Mouse (Mus musculus): ENCODE results near the gene Plppr1. TPM values are rescaled to one million over a fixed set of nuclear protein-coding genes. Genes with fewer than 3 reads are reported as not detected.

Gene Plppr1
- polyA plus RNA-seq, 1 experiment, result 0.51 TPM

DNA sequence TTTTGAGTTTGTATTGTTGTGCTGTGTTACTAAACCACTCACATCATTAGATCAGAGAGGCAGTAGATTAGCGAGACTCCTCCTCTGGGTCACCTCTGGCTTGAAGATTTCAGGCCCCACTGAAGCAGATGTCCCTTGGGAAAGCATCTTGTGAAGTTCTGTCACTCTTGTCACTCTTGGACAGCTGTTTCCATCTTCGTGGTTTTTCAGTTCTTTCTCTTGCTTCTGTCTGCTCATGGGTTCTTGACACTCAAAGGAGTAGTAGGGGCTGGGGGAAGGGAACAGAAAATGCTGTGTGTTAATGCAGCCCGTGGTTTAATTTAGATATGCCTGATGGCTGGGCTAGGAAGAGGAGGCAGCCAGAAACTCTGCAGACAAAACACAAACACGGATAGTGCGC is 108.0 kb downstream of the Plppr1 start:
- TF ChIP-seq CTCF (IDR thresholded peaks at IDR 0.05; ENCODE audit: borderline replicate concordance, insufficient read depth, low read length) (no peak), POLR2A (IDR thresholded peaks at IDR 0.05; ENCODE audit: low read depth, low read length) (no peak)

DNA sequence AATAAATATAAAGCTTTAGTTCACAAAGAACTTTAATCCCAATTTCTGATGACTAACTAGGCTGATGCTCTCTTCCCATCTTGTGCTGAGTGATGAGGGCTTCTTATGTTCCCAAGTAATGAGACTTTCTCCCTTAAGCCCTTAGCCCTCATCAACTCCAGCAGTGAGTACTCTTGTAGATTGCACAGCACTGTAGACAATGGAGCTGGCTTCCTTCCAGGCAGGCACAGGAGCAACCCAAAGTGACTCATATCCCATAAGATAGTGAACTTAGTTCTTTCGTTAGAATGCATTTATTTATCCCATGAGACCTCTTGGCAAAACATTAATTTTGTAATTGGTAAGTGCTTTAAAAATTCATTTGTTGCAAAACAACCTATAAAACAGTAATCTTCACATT is 110.4 kb downstream of the Plppr1 start:
- TF ChIP-seq CTCF (IDR thresholded peaks at IDR 0.05; ENCODE audit: borderline replicate concordance, insufficient read depth, low read length) (no peak), POLR2A (IDR thresholded peaks at IDR 0.05; ENCODE audit: low read depth, low read length) (no peak)
- Histone ChIP-seq H3K4me1 (ENCODE audit: control insufficient read depth, insufficient read depth, low read length) (no peaks in the 10 kb centered on the region), H3K27ac (ENCODE audit: insufficient read depth, low read length) (no peak overlapping the region), H3K4me3 (ENCODE audit: insufficient read depth, low read length) (no peak overlapping the region)

More for the DNA sequence above, 108.0 kb downstream of the Plppr1 start:
- H3K27ac ChIP-seq (ENCODE audit: insufficient read depth, low read length), result no peak overlapping the region
- H3K4me3 ChIP-seq (ENCODE audit: insufficient read depth, low read length), result no peak overlapping the region
- no peaks in the 10 kb centered on the region for H3K4me1 ChIP-seq (ENCODE audit: control insufficient read depth, insufficient read depth, low read length)

DNA sequence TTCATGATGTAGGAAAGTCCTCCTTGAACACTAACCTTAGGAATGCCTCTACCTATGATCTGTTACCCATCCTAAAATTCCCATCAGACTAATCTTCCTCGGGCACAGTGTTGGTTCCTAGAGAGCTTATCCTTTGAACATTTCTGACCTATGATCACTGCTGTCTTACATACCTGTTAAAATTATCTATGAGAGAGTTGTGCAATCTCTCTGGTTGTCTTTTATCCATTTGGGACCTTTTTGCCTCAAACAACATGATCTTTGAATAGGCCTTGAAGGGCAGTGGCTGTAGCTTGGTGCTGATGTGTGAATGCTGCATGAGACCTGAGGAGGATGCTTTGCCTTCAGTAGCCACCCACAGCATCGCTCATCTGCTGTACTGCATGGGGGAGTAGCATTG is 119.0 kb downstream of the Plppr1 start:
- Histone ChIP-seq H3K4me1 (ENCODE audit: control insufficient read depth, insufficient read depth, low read length) (no peaks in the 10 kb centered on the region), H3K4me3 (ENCODE audit: insufficient read depth, low read length) (no peak overlapping the region), H3K27ac (ENCODE audit: insufficient read depth, low read length) (no peak overlapping the region)
- no peak for TF ChIP-seq POLR2A (IDR thresholded peaks at IDR 0.05; ENCODE audit: low read depth, low read length)
- no peak for TF ChIP-seq CTCF (IDR thresholded peaks at IDR 0.05; ENCODE audit: borderline replicate concordance, insufficient read depth, low read length)

DNA sequence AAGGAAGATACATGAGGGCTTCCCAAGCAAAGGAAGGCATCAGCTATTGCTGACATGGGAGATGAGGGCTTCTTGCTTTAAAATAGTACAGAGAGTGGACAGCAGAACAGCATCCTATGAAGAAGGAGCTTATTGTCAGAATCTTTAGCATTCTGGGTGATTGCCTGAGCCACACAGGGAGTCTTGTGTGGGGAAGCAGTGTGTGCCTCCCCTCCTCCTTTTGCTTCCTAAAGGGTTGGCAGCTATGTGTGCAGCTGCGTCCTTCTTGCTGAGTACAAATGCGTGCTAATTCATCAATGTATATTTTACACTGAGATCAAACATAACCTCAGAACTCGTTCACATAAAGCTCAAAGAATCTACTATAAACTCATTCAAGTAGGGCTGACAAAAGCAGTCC is 119.8 kb downstream of the Plppr1 start:
- H3K4me3 ChIP-seq (ENCODE audit: insufficient read depth, low read length), result no peak overlapping the region
- TF ChIP-seq POLR2A (IDR thresholded peaks at IDR 0.05; ENCODE audit: low read depth, low read length) (no peak), CTCF (IDR thresholded peaks at IDR 0.05; ENCODE audit: borderline replicate concordance, insufficient read depth, low read length) (no peak)

DNA sequence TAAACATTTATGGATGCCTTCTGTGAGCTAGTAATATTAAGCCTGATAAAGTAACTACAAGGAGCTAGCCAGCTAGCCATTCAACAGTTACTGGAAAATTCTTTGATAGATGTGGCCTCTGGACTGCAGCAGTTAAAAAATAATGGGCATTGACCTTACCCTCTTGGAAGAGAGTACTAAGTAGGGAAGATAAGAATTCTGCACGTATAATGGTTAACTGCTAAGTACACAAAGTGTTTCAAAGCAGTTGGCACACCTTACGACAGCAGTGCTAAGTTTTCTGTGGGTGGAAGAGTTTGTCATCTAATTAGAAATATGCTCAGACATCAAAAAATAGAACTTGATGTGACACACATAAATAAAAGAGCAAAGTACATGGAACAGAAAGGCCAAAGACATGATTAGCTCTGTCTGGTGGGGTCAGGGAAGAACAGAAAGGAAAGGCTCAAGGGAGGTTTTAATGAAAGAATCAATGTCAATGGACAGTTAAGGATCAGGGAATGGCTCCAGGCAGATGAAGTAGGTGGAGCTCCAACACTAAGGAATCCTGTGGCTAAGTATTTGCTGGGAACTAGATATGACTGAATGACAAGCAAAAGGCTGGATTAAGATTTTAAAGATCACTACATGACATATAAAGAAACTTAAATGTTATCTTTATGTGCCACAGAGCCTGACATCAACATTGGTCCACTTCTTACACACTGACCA is 120.6 kb downstream of the Plppr1 start:
- no peak overlapping the region for H3K4me3 ChIP-seq (ENCODE audit: insufficient read depth, low read length)
- no peak overlapping the region for H3K27ac ChIP-seq (ENCODE audit: insufficient read depth, low read length)
- H3K4me1 ChIP-seq (ENCODE audit: control insufficient read depth, insufficient read depth, low read length), result no peaks in the 10 kb centered on the region
- TF ChIP-seq CTCF (IDR thresholded peaks at IDR 0.05; ENCODE audit: borderline replicate concordance, insufficient read depth, low read length) (no peak), POLR2A (IDR thresholded peaks at IDR 0.05; ENCODE audit: low read depth, low read length) (no peak)

More for the DNA sequence above, 119.8 kb downstream of the Plppr1 start:
- Histone ChIP-seq H3K4me1 (ENCODE audit: control insufficient read depth, insufficient read depth, low read length) (no peaks in the 10 kb centered on the region), H3K27ac (ENCODE audit: insufficient read depth, low read length) (no peak overlapping the region)

DNA sequence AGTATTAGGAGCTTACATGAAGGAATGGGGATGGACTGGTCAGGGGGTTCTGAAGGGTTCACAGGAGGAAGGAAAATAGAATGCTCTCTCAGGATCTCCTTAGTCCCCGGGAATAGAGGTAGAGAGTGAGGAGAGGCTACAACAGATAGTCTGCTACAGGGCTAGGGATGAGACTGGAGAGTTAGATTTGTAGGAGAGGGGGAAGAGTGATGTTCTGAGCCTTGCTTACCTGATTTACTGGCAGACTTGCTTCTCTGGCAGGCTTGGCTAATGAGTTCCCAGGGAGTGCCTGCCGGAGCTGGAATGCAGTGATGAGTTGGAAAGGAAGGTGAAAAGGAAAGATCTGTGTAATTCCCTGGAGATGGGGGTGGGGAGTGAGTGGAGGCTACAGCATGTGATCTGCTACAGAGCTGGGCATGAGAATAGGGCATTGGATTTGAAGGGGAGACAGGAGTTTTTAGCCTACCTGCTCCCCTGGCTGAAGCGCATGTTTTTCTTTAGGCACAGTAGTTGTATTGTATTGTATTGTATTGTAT is 131.0 kb downstream of the Plppr1 start:
- Histone ChIP-seq H3K27ac (ENCODE audit: insufficient read depth, low read length) (no peak overlapping the region), H3K4me3 (ENCODE audit: insufficient read depth, low read length) (no peak overlapping the region), H3K4me1 (ENCODE audit: control insufficient read depth, insufficient read depth, low read length) (no peaks in the 10 kb centered on the region)
- TF ChIP-seq POLR2A (IDR thresholded peaks at IDR 0.05; ENCODE audit: low read depth, low read length) (no peak), CTCF (IDR thresholded peaks at IDR 0.05; ENCODE audit: borderline replicate concordance, insufficient read depth, low read length) (no peak)

DNA sequence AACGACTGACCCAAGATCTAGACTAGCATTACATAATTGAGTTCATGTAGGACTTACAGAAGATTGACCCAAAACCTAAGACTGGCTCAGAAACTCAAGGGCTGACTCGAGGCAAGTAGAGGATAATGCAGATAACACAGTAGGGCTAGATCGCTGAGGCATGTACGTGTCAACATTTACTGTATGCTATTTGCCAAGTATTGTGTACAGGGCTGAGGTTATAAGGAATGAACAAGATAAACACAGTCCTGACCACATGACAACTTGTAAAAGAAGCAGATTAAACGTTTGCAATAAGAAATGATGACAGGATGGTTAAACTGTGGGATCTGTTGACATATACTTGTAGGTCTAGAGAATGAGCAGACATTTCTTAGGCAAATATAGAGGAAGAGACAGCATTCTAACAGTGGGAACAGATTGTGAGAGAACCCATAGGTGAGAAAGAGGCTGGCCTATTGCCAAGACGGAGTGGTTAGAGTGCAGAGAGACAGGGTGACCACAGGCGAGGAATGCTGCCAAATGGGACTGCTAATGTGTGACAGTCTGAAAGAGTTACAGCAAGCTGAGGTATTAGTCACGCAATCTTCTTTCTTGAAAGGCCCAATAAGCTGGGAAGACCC is 138.2 kb downstream of the Plppr1 start:
- no peak overlapping the region for H3K4me3 ChIP-seq (ENCODE audit: insufficient read depth, low read length)
- 0 out of 2 replicates have a peak, but pooled peaks cover 2% of the 10 kb centered on the region for H3K4me1 ChIP-seq (ENCODE audit: control insufficient read depth, insufficient read depth, low read length)
- no peak for TF ChIP-seq POLR2A (IDR thresholded peaks at IDR 0.05; ENCODE audit: low read depth, low read length)
- TF ChIP-seq CTCF (IDR thresholded peaks at IDR 0.05; ENCODE audit: borderline replicate concordance, insufficient read depth, low read length), result no peak
- H3K27ac ChIP-seq (ENCODE audit: insufficient read depth, low read length), result no peak overlapping the region

DNA sequence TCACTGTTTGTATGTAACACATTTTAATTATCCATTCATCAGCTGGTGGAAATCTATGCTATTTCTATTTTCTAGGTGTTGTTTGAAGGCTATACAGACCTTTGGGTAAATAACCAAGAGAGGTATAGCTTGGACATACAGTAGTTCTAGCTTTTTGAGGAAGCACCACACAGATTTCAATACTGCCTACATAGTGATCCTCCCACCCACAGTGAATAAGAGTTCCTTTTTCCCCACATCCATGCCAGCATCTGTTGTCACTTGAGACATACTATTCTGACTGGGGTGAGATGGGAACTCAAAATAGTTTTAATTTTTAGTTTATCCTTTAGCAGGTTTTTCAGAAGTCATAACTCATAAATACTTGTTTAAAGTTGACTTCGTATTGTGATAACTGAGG is 151.4 kb downstream of the Plppr1 start:
- no peak for TF ChIP-seq POLR2A (IDR thresholded peaks at IDR 0.05; ENCODE audit: low read depth, low read length)
- TF ChIP-seq CTCF (IDR thresholded peaks at IDR 0.05; ENCODE audit: borderline replicate concordance, insufficient read depth, low read length), result no peak
- no peaks in the 10 kb centered on the region for H3K4me1 ChIP-seq (ENCODE audit: control insufficient read depth, insufficient read depth, low read length)

DNA sequence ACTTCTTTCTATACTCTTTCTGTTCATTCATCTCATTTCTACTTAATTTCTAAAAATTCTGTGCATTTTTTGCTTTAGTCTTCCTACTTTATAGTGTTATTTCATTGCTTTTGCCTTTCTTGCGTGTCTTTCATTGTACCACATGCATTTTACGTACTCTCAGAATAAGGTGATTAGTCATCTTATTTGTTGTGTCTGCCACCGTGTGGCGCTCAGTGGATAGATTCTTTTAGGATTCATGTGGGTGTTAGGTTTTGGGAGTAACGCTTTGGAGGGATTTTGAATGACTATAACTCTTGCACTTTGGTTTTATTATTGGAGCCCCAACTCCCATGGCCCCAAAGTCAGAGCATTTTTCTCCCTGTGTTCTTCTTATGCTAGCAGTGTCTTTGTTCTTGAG is 152.5 kb downstream of the Plppr1 start:
- no peak overlapping the region for H3K4me3 ChIP-seq (ENCODE audit: insufficient read depth, low read length)
- H3K4me1 ChIP-seq (ENCODE audit: control insufficient read depth, insufficient read depth, low read length), result no peaks in the 10 kb centered on the region
- TF ChIP-seq CTCF (IDR thresholded peaks at IDR 0.05; ENCODE audit: borderline replicate concordance, insufficient read depth, low read length) (no peak), POLR2A (IDR thresholded peaks at IDR 0.05; ENCODE audit: low read depth, low read length) (no peak)
- no peak overlapping the region for H3K27ac ChIP-seq (ENCODE audit: insufficient read depth, low read length)

More for the DNA sequence above, 151.4 kb downstream of the Plppr1 start:
- Histone ChIP-seq H3K4me3 (ENCODE audit: insufficient read depth, low read length) (no peak overlapping the region), H3K27ac (ENCODE audit: insufficient read depth, low read length) (no peak overlapping the region)

Data from embryonic fibroblast, embryonic 13.5 days (primary cell).